ENCODE assay signal across 33 mouse cellular contexts in the genomic region with DNA sequence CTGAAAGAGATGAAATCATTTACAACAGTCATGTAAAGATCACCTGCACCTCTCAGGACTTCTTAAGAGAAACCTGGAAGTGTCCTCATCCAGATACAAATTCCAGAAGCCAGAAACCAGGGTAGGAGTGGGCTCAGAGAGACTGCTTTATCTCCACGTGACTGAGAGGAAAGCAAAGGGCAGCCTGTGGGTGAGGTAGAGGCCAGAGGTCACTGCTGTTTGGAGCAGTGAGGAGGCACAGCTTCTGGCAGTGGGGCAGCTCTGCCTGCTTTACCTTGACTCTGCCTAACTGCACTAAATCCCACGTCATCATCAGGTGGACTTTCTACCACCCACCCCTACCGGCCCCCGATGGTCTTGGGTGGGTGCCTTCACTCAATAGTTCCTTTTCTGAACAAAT. TPM values are rescaled to one million over a fixed set of nuclear protein-coding genes. Genes with fewer than 3 reads are reported as not detected.
A peak's percentile ranks its signal among the peaks of the same experiment; 100 is the strongest.
DNase-seq lines count a peak whose midpoint lies in the region; ATAC-seq lines count a peak whose summit lies in the region.
"Had no signal": no experiment of that assay in that cellular context is flagged by ENCODE, and none has a peak within 500 bp of the region (broad histone marks: within the 10 kb centered on the region; RNA-seq: fewer than 3 reads in every experiment).

No protein-coding gene starts in this region.

- H3K4me3 ChIP-seq in kidney, embryonic 14.5 days (ENCODE audit: low read length): no peak overlapping the region
- H3K4me3 ChIP-seq in intestine, embryonic 16.5 days (ENCODE audit: low read length): no peak overlapping the region
- no peak overlapping the region for H3K4me3 ChIP-seq in liver, embryonic 13.5 days (replicated peaks)
- H3K4me3 ChIP-seq: forebrain, embryonic 10.5 days; heart, embryonic 15.5 days; midbrain, embryonic 12.5 days had no signal

- no peaks in the 10 kb centered on the region for H3K36me3 ChIP-seq in kidney, embryonic 14.5 days (ENCODE audit: control insufficient read depth, insufficient read depth, low read length)
- no peaks in the 10 kb centered on the region for H3K36me3 ChIP-seq in intestine, embryonic 16.5 days (ENCODE audit: control insufficient read depth, insufficient read depth, low read length)
- H3K36me3 ChIP-seq in liver, embryonic 13.5 days: no peaks in the 10 kb centered on the region
- H3K36me3 ChIP-seq: forebrain, embryonic 10.5 days; heart, embryonic 15.5 days; midbrain, embryonic 12.5 days had no signal

- H3K27me3 ChIP-seq in kidney, embryonic 14.5 days (ENCODE audit: control insufficient read depth, insufficient read depth, low read length): no peaks in the 10 kb centered on the region
- H3K27me3 ChIP-seq in intestine, embryonic 16.5 days (replicated peaks; ENCODE audit: control insufficient read depth, insufficient read depth, low read length): no peaks in the 10 kb centered on the region
- H3K27me3 ChIP-seq in liver, embryonic 13.5 days: no peaks in the 10 kb centered on the region
- H3K27me3 ChIP-seq: heart, embryonic 15.5 days; midbrain, embryonic 12.5 days had no signal

- H3K9me3 ChIP-seq in kidney, embryonic 14.5 days (ENCODE audit: control insufficient read depth, low read length): no peaks in the 10 kb centered on the region
- H3K9me3 ChIP-seq in intestine, embryonic 16.5 days (ENCODE audit: control insufficient read depth, low read length): no peaks in the 10 kb centered on the region
- H3K9me3 ChIP-seq in liver, embryonic 13.5 days (replicated peaks): no peaks in the 10 kb centered on the region
- H3K9me3 ChIP-seq: forebrain, embryonic 10.5 days; heart, embryonic 15.5 days; midbrain, embryonic 12.5 days had no signal

- WGBS in kidney, embryonic 14.5 days: 70% methylated on average over 4 of the region's 4 CpGs
- 58% methylated on average over 4 of the region's 4 CpGs for WGBS in intestine, embryonic 16.5 days
- 56% methylated on average over 4 of the region's 4 CpGs for WGBS in liver, embryonic 13.5 days (ENCODE audit: insufficient replicate concordance)

- no peak overlapping the region for H3K27ac ChIP-seq in kidney, embryonic 14.5 days (ENCODE audit: low read depth, low read length)
- peak overlapping the region; percentile 31; the same call in 1 of the 2 replicates for H3K27ac ChIP-seq in intestine, embryonic 16.5 days (ENCODE audit: low read length)
- no peak overlapping the region for H3K27ac ChIP-seq in liver, embryonic 13.5 days
- H3K27ac ChIP-seq: forebrain, embryonic 10.5 days; heart, embryonic 15.5 days; hindbrain, embryonic 14.5 days; midbrain, embryonic 12.5 days had no signal

- ATAC-seq in kidney, embryonic 14.5 days (ENCODE audit: low FRiP score, low TSS enrichment): no peak
- peak; percentile 80 for ATAC-seq in intestine, embryonic 16.5 days
- ATAC-seq in liver, embryonic 13.5 days (ENCODE audit: low read depth): peak; percentile 57; the same call in 1 of the 2 replicates
- ATAC-seq: forebrain, embryonic 16.5 days had no signal

- peaks cover 10% of the 10 kb centered on the region; the same call in 1 of the 2 replicates for H3K4me1 ChIP-seq in kidney, embryonic 14.5 days (ENCODE audit: control insufficient read depth, insufficient read depth, low read length)
- H3K4me1 ChIP-seq in intestine, embryonic 16.5 days (ENCODE audit: control insufficient read depth, insufficient read depth, low read length): peaks cover 19% of the 10 kb centered on the region
- peaks cover 19% of the 10 kb centered on the region for H3K4me1 ChIP-seq in liver, embryonic 13.5 days (replicated peaks)

- no peak overlapping the region for H3K4me2 ChIP-seq in kidney, embryonic 14.5 days (replicated peaks; ENCODE audit: low read depth, low read length)
- H3K4me2 ChIP-seq in intestine, embryonic 16.5 days (ENCODE audit: low read depth, low read length): no peak overlapping the region
- no peak overlapping the region for H3K4me2 ChIP-seq in liver, embryonic 13.5 days
- H3K4me2 ChIP-seq: heart, embryonic 15.5 days; hindbrain, embryonic 14.5 days; midbrain, embryonic 12.5 days had no signal

- DNase-seq in kidney, postnatal 36 days: peak; percentile 12 to 20
- no peak for DNase-seq in liver, embryonic 13.5 days
- DNase-seq in yolk sac, embryonic 10.5 days (ENCODE audit: low spot score): peak; percentile 85
- DNase-seq in adrenal gland, postnatal 36 days: no peak
- no peak for DNase-seq in urinary bladder, adult 18-20 months (ENCODE audit: low spot score in 2 of 2)
- DNase-seq: adrenal gland, adult 8-10 months; B cell, adult 2 months; cerebellum, adult 2 months; gastrocnemius, postnatal 36 days; heart, postnatal 4 days; kidney, postnatal 10 days; layer of hippocampus, postnatal 36 days; lung, adult 2 months; lung, postnatal 14 days; right cerebral cortex, postnatal 14 days; spleen, adult 18-20 months had no signal

- H3K9ac ChIP-seq in kidney, embryonic 14.5 days (ENCODE audit: low read depth, low read length): no peak overlapping the region
- no peak overlapping the region for H3K9ac ChIP-seq in intestine, embryonic 16.5 days (ENCODE audit: low read depth, low read length)
- H3K9ac ChIP-seq in liver, embryonic 13.5 days: no peak overlapping the region
- H3K9ac ChIP-seq: heart, embryonic 15.5 days; hindbrain, embryonic 14.5 days; midbrain, embryonic 12.5 days had no signal

RNA-seq across cellular contexts. Expression of gene Agr2, which starts 12.0 kb away (rescaled TPM):
- polyA plus RNA-seq in kidney, embryonic 14.5 days (2014; fragmentation: Nextera tagmentation; extraction: Ambion mirVana): 2.1 and 2.8 TPM in 2 replicates
- 408 and 430 TPM in 2 replicates for polyA plus RNA-seq in intestine, embryonic 16.5 days (2015; fragmentation: Nextera tagmentation; extraction: Ambion mirVana)
- polyA plus RNA-seq in liver, embryonic 13.5 days (2015; fragmentation: Nextera tagmentation; extraction: Ambion mirVana): 0.43 and 1.3 TPM in 2 replicates
- not detected for total RNA-seq in adrenal gland, postnatal 36 days (2021)
- total RNA-seq: adrenal gland, adult 8-10 months; common myeloid progenitor, adult 5-6 weeks; gastrocnemius, postnatal 36 days; heart, postnatal 4 days; layer of hippocampus, adult 8-10 months; layer of hippocampus, postnatal 36 days; left cerebral cortex, postnatal 10 days; megakaryocyte progenitor cell, adult 5-6 weeks; MEL; monocyte, adult 5-6 weeks had no signal
- polyA plus RNA-seq: cerebellum, adult 2 months; embryonic facial prominence, embryonic 11.5 days; forebrain, embryonic 10.5 days; forebrain, embryonic 16.5 days; hindbrain, embryonic 14.5 days; inflammation-experienced regulatory T-cells, adult 6 months; limb, embryonic 11.5 days; midbrain, embryonic 12.5 days; neural tube, embryonic 11.5 days had no signal

RNA-seq across cellular contexts. Expression of gene Tspan13, which starts 37.6 kb away (rescaled TPM):
- 92.9 and 99.7 TPM in 2 replicates for polyA plus RNA-seq in kidney, embryonic 14.5 days (2014; fragmentation: Nextera tagmentation; extraction: Ambion mirVana)
- polyA plus RNA-seq in intestine, embryonic 16.5 days (2015; fragmentation: Nextera tagmentation; extraction: Ambion mirVana): 151 and 157 TPM in 2 replicates
- 21.8 and 25.8 TPM in 2 replicates for polyA plus RNA-seq in liver, embryonic 13.5 days (2015; fragmentation: Nextera tagmentation; extraction: Ambion mirVana)
- 10 to 100 TPM in 1 of 2 experiments, 1 to 10 TPM in 1; 9.2 to 10.0 TPM for total RNA-seq in adrenal gland, postnatal 36 days (2021)

Comparison
In these comparisons a context has a peak if more than half of its experiments do, and no peak if none do; other contexts are left out.
1. DNase-seq: peak in kidney, postnatal 36 days (2 of 2) and yolk sac, embryonic 10.5 days (single experiment); none in liver, embryonic 13.5 days (single experiment), adrenal gland, postnatal 36 days (0 of 2) and urinary bladder, adult 18-20 months (0 of 2).
2. RNA of gene Agr2, which starts 12.0 kb away (polyA plus RNA-seq): 408 to 430 TPM in intestine, embryonic 16.5 days; 2.1 to 2.8 TPM in kidney, embryonic 14.5 days and 0.43 to 1.3 TPM in liver, embryonic 13.5 days; every median in the first group is over 100 times any median in the second.